Mouse (Mus musculus): ENCODE results near the gene Vmn1r116. TPM values are rescaled to one million over a fixed set of nuclear protein-coding genes. Genes with fewer than 3 reads are reported as not detected.
"Not testable (repeated sequence)": the region's sequence is repeated elsewhere in the genome, so short reads cannot be mapped to it uniquely, and the experiment has no call there.

Gene Vmn1r116
- polyA plus RNA-seq (2014; fragmentation: Nextera tagmentation; extraction: Ambion mirVana) = not detected in 2 replicates

- H3K4me1 ChIP-seq (replicated peaks; ENCODE audit: control insufficient read depth, insufficient read depth, low read length); H3K27ac ChIP-seq (ENCODE audit: low read depth, low read length); DNase-seq (ENCODE audit: low spot score); H3K4me2 ChIP-seq (ENCODE audit: low read depth, low read length, severe bottlenecking); H3K36me3 ChIP-seq (ENCODE audit: control insufficient read depth, insufficient read depth, low read length); H3K9me3 ChIP-seq (ENCODE audit: control insufficient read depth, low read length); H3K4me3 ChIP-seq (ENCODE audit: low read depth, low read length); H3K27me3 ChIP-seq (ENCODE audit: control insufficient read depth, insufficient read depth, low read length); H3K9ac ChIP-seq (ENCODE audit: low read length); ATAC-seq (replicated peaks; ENCODE audit: low FRiP score): not testable (repeated sequence)
- WGBS = 66% methylated on average over 3 of the region's 3 CpGs
Observed at GRCm38 (mm10) chr7:20871956-20872355, at the start of gene Vmn1r116. Gene Vmn1r116, plus strand, starts transcription at chr7:20872256.

DNA sequence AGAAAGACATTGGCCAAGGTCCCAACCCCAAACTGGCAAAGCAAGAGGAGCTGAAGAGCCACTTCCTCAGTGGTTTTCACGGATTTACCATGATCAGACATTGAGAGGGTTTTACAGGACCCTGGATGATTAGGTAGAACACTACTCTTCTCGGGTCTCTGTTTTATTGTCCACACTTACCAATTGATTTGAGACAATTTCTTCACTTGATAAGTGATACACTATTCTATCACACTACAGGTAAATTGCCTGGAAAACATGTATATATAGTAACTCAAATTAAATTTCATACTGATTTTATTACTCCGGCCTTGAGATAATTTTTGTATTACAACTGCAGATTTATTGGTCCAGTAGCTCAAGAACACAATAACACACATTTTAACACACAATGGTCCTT is 27.2 kb upstream of the Vmn1r116 start, which contains the start of gene Vmn1r115:
TSS of gene Vmn1r115 (minus strand) at position 101 of the 400 bp plus-strand sequence.
- H3K27ac ChIP-seq (ENCODE audit: low read depth, low read length); H3K4me1 ChIP-seq (replicated peaks; ENCODE audit: control insufficient read depth, insufficient read depth, low read length); DNase-seq (ENCODE audit: low spot score); H3K27me3 ChIP-seq (ENCODE audit: control insufficient read depth, insufficient read depth, low read length); ATAC-seq (replicated peaks; ENCODE audit: low FRiP score); H3K4me2 ChIP-seq (ENCODE audit: low read depth, low read length, severe bottlenecking); H3K9me3 ChIP-seq (ENCODE audit: control insufficient read depth, low read length); H3K4me3 ChIP-seq (ENCODE audit: low read depth, low read length); H3K36me3 ChIP-seq (ENCODE audit: control insufficient read depth, insufficient read depth, low read length); H3K9ac ChIP-seq (ENCODE audit: low read length): not testable (repeated sequence)
- WGBS = 86% methylated on average over 1 of the region's 3 CpGs

DNA sequence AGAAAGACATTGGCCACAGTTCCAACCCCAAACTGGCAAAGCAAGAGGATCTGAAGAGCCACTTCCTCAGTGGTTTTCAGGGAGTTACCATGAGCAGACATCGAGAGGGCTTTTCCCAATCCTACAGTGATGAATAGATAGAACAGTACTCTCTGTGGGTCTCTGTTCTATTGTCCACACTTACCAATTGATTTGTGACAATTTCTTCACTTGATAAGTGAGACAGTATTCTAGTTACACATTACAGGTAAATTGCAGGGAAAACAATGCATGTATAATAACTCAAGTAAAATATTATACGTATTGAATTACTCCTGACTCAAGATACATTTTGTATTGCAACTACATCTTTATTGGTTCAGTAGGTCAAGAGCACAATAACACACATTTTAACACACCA is 12.0 kb downstream of the Vmn1r116 start, which contains the start of gene Vmn1r117:
TSS of gene Vmn1r117 (minus strand) at position 101 of the 400 bp plus-strand sequence.
- not testable (repeated sequence) for H3K9me3 ChIP-seq (ENCODE audit: control insufficient read depth, low read length); H3K4me2 ChIP-seq (ENCODE audit: low read depth, low read length, severe bottlenecking); H3K4me3 ChIP-seq (ENCODE audit: low read depth, low read length); H3K27me3 ChIP-seq (ENCODE audit: control insufficient read depth, insufficient read depth, low read length); H3K27ac ChIP-seq (ENCODE audit: low read depth, low read length); H3K9ac ChIP-seq (ENCODE audit: low read length); ATAC-seq (replicated peaks; ENCODE audit: low FRiP score); DNase-seq (ENCODE audit: low spot score); H3K36me3 ChIP-seq (ENCODE audit: control insufficient read depth, insufficient read depth, low read length); H3K4me1 ChIP-seq (replicated peaks; ENCODE audit: control insufficient read depth, insufficient read depth, low read length)
- no CpG with 5 or more reads among the region's 2 CpGs for WGBS

GRCm38 (mm10) chr7:20912247-20912646 is 40.2 kb downstream of the Vmn1r116 start, which contains the start of gene Vmn1r118:
Gene Vmn1r118, minus strand, starts transcription at chr7:20912347.
- H3K4me3 ChIP-seq (ENCODE audit: low read depth, low read length); H3K9me3 ChIP-seq (ENCODE audit: control insufficient read depth, low read length); H3K4me2 ChIP-seq (ENCODE audit: low read depth, low read length, severe bottlenecking); H3K4me1 ChIP-seq (replicated peaks; ENCODE audit: control insufficient read depth, insufficient read depth, low read length); H3K9ac ChIP-seq (ENCODE audit: low read length); ATAC-seq (replicated peaks; ENCODE audit: low FRiP score); H3K36me3 ChIP-seq (ENCODE audit: control insufficient read depth, insufficient read depth, low read length); H3K27ac ChIP-seq (ENCODE audit: low read depth, low read length); DNase-seq (ENCODE audit: low spot score); H3K27me3 ChIP-seq (ENCODE audit: control insufficient read depth, insufficient read depth, low read length): not testable (repeated sequence)
- WGBS = no CpG with 5 or more reads among the region's 2 CpGs

Other genes starting within 250 kb of the Vmn1r116 start
- gene Vmn1r107, start 203.3 kb upstream of the Vmn1r116 start, polyA plus RNA-seq (2014; fragmentation: Nextera tagmentation; extraction: Ambion mirVana) = not detected in 2 replicates
- gene Vmn1r111, start 169.0 kb upstream of the Vmn1r116 start, polyA plus RNA-seq (2014; fragmentation: Nextera tagmentation; extraction: Ambion mirVana) = not detected in 2 replicates
- not detected in 2 replicates for gene Gm10668, start 141.6 kb upstream of the Vmn1r116 start, polyA plus RNA-seq (2014; fragmentation: Nextera tagmentation; extraction: Ambion mirVana)
- not detected in 2 replicates for gene Vmn1r112, start 101.1 kb upstream of the Vmn1r116 start, polyA plus RNA-seq (2014; fragmentation: Nextera tagmentation; extraction: Ambion mirVana)
- gene Vmn1r113, start 85.0 kb upstream of the Vmn1r116 start, polyA plus RNA-seq (2014; fragmentation: Nextera tagmentation; extraction: Ambion mirVana) = not detected in 2 replicates
- not detected in 2 replicates for gene Vmn1r114, start 60.1 kb upstream of the Vmn1r116 start, polyA plus RNA-seq (2014; fragmentation: Nextera tagmentation; extraction: Ambion mirVana)
- not detected in 2 replicates for gene Vmn1r115, start 27.3 kb upstream of the Vmn1r116 start, polyA plus RNA-seq (2014; fragmentation: Nextera tagmentation; extraction: Ambion mirVana)
- not detected in 2 replicates for gene Vmn1r117, start 11.9 kb downstream of the Vmn1r116 start, polyA plus RNA-seq (2014; fragmentation: Nextera tagmentation; extraction: Ambion mirVana)
- gene Vmn1r118, start 40.1 kb downstream of the Vmn1r116 start, polyA plus RNA-seq (2014; fragmentation: Nextera tagmentation; extraction: Ambion mirVana) = not detected in 2 replicates
- gene Vmn1r119, start 140.2 kb downstream of the Vmn1r116 start, polyA plus RNA-seq (2014; fragmentation: Nextera tagmentation; extraction: Ambion mirVana) = not detected in 2 replicates
- gene Vmn1r120, start 181.5 kb downstream of the Vmn1r116 start, polyA plus RNA-seq (2014; fragmentation: Nextera tagmentation; extraction: Ambion mirVana) = not detected in 2 replicates
- gene Vmn1r121, start 226.3 kb downstream of the Vmn1r116 start, polyA plus RNA-seq (2014; fragmentation: Nextera tagmentation; extraction: Ambion mirVana) = not detected in 2 replicates